Mouse (Mus musculus) adrenal gland (tissue): ENCODE data around the gene Hpcal4.
"Not testable (repeated sequence)": the region's sequence is repeated elsewhere in the genome, so short reads cannot be mapped to it uniquely, and the experiment has no call there.

Experiments
- intact Hi-C: fragments of 180-260 bp; cut with DNase I; formaldehyde crosslinking; loops from one replicate; pipeline ENCODE4 v1.15.1; 2025
- long read RNA-seq, 2 experiments: library from polyadenylated mRNA; unstranded; transcript quantifications; one replicate each; pipeline ENCODE4 v2.0.0; 2020; ENCODE audit warnings: borderline replicate concordance in 1 of 2; ENCODE audit not compliant: insufficient replicate concordance in 1 of 2

The Hpcal4 gene
- long read RNA-seq, experiment 1, full-length matches to known transcripts: 3 of 4 reads
- long read RNA-seq, experiment 1, partial matches to known transcripts: 0 of 4 reads
- long read RNA-seq, experiment 1, other reads (novel, unspliced or antisense): 1 of 4 reads
- long read RNA-seq, experiment 2, full-length matches to known transcripts: 1 of 1 reads
- long read RNA-seq, experiment 2, partial matches to known transcripts: 0 of 1 reads
- long read RNA-seq, experiment 2, other reads (novel, unspliced or antisense): 0 of 1 reads

DNA sequence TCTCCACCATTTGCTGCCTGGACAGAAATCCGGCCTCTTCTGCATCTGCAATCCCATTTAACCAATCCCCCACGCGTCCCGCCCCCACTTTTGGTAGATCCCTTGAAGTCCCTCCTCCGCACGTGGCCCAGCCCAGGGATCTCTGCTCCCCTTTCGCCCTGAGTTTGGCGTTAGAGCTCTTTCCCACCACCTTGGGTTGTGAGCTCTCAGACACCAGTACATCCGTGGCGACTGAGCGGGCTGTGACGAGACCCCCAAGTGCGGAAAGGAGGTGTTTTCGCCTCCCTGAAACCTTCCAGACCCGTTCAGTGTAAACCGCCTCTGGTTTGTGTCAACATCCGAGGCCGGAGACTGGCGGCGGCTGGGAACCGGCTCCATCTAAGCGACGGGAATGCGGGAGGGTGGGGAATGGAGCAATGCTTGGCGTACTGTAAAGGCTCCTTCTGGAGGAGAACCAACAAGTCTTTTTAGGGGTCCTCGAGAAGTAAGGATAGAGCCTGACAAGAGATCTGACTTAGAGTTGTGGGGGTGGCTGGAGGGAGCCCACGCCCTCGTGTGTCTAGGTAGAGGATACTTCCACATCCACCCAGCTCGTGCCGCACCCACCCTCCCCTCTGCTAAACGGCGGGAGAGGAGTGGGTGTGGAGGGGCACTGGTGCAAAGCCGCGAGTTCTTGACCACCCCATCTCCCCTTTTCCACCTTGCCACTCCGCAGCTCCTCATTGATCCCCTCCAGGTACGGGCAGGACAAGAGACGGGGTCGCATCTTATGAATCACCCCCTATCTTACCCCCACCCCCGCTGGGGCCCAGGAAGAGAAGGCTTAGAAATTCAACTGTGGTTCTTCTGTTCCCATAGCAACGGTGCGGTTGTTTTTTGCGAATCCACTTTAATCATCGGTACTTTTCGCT lies at the start of gene Hpcal4:
TSS of gene Hpcal4 (plus strand) at position 900 of the 911 bp plus-strand sequence.
- intact Hi-C loops: no loop called here

DNA sequence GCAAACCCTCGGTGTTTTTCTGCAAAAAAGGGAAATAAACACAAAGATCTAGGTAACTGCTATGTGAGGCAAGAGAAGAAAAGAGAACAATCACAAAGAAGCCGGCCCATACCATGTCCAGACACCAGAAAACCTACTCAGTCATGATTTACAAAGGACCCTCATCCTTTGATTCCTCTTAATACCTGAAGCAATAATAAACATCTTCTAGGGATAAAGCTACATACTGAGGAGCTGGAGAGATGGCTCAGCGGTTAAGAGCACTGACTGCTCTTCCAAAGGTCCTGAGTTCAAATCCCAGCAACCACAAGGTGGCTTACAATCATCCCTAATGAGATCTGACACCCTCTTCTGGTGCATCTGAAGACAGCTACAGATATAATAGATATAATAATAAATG lies 45.5 kb upstream of the Hpcal4 start:
- intact Hi-C loops: no loop called here

DNA sequence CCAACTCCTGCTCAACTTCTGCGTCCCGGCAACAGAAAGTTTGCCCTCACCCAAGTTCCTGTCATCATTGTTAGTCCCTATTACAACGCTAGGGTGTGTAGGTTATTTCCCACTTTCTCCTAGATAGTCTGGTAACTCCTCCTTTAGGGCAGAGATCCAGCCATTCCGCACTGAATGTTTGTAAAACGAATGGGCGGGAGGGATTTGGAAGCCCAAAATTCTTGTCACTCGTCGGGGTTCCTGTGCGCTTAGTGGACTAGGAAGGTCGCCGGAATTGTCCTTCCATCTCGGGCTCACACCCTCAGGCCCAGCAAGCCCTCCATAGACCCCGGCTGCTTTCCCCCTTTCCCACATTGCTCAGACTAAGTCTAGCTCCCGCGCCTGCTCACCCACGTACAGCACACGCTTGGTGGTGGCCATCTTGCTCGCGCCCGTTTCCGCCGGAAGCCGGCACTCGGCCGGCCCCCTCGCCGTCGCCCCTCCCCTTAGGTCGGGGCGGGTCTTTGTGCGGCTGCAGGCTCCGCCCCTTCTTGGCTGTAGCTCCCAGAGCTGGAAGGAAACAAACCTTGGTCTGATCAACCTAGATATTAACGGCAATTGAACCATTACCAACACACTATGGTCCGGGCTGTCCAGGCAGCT lies 43.4 kb upstream of the Hpcal4 start, which contains the start of gene Ppie:
TSS of gene Ppie (minus strand) at position 439 of the 642 bp plus-strand sequence.
- intact Hi-C loops: no loop called here

- intact Hi-C loops: no loop called here
Measured at GRCm38 (mm10) chr4:123147446-123148150, 35.4 kb upstream of the Hpcal4 start.

GRCm38 (mm10) chr4:123152003-123152402 lies 31.0 kb upstream of the Hpcal4 start:
- intact Hi-C loops: no loop called here

DNA sequence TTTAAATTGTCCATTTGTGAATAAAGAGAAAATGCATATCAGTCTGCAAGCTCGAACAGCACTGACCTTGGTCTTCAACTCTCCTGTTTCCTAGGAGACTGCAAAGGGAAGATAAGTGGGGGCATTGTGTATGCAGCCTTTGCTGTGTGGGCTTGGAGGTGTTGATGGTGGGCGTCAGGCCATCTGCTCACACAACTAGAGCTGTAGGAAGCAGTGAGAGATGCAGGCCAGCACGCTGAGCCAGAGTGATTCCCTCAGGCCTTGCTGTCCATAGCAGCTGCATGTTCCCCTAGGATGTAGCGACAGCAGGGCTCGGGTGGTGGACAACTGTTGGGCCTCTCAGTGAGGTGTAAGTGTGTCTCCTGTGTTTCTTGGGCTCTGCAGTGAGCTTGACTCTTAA lies 30.1 kb upstream of the Hpcal4 start:
- intact Hi-C loops: no loop called here

GRCm38 (mm10) chr4:123155004-123155403 lies 28.0 kb upstream of the Hpcal4 start:
- intact Hi-C loops: loop anchor here (5.0 kb wide), 1 partner anchor 47 kb away; the partner anchor contains the start of gene Nt5c1a

DNA sequence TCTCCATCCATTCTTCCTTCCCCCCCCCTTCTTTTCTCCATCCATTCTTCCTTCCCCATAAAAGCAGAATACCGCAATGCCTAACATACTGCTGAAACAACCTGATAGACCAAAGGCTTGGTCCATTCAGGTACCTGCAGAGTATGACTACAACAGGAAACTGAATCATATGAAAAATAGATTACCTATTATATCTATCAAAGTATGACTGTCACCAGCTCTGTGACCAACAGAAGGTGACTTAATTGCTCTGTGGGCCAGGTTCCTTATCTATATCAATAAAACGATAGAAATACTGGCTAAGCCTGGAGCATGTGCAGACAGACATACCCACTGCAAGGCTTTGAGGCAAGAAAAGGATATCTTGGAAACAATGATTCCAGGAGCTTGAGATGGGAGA lies 27.6 kb upstream of the Hpcal4 start:
- intact Hi-C loops: loop anchor here (5.0 kb wide), 1 partner anchor 47 kb away; the partner anchor contains the start of gene Nt5c1a

GRCm38 (mm10) chr4:123155840-123156239 lies 27.2 kb upstream of the Hpcal4 start:
- intact Hi-C loops: loop anchor here (2.0 to 5.0 kb wide), 2 partner anchors 46 to 99 kb away; partner anchors contain the start of gene Nt5c1a

- intact Hi-C loops: no loop called here
Measured at GRCm38 (mm10) chr4:123160571-123160970, 22.5 kb upstream of the Hpcal4 start.

- intact Hi-C loops: not testable (repeated sequence)
Measured at GRCm38 (mm10) chr4:123161251-123161650, 21.8 kb upstream of the Hpcal4 start.

GRCm38 (mm10) chr4:123162305-123162917 lies 20.6 kb upstream of the Hpcal4 start:
- intact Hi-C loops: no loop called here

DNA sequence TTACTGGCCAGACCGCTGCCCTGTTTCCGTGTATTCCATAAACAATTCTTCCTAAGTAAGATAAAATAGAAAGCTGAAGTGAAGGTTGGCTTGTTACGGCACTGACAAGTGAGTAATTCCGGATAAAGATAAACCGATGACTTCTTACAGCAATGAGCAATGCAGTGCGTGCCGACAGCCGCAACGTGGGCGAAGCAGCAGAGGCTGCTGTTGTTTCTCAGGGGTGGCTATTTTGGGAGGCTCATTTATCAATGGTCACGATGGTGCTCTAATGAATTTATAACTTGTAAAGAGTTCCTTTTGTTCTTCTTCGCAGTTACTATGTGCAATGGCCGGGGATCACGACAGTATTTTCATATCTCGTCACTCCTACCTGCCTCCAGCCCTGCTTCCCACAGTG lies 18.9 kb upstream of the Hpcal4 start:
- intact Hi-C loops: no loop called here

- intact Hi-C loops: no loop called here
Measured at GRCm38 (mm10) chr4:123171811-123172210, 11.2 kb upstream of the Hpcal4 start.

- intact Hi-C loops: no loop called here
Measured at GRCm38 (mm10) chr4:123183239-123184056, 421 bp downstream of the Hpcal4 start.

GRCm38 (mm10) chr4:123184816-123185215 lies 1.8 kb downstream of the Hpcal4 start:
- intact Hi-C loops: no loop called here

DNA sequence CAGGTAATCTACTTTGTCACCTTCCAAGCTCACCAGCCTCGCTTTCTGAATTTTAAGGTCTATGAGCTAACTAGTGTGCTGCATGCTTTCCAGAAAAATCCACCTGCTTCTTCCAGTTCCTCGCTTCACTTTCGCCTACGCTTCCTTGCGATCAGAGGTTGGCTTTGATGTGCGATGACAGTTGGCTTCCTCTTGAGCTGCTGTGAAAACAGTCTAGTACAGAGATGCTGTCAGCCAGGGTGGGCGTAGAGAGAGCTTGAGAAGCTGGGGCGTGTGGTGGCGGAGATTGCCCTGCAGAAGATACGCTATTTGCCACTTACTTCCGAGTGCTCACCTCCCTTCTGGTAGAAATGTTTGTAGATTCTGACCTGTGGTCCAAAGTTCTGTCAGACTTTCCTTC lies 9.3 kb downstream of the Hpcal4 start:
- intact Hi-C loops: no loop called here

- intact Hi-C loops: no loop called here
Measured at GRCm38 (mm10) chr4:123193791-123194190, 10.8 kb downstream of the Hpcal4 start.

DNA sequence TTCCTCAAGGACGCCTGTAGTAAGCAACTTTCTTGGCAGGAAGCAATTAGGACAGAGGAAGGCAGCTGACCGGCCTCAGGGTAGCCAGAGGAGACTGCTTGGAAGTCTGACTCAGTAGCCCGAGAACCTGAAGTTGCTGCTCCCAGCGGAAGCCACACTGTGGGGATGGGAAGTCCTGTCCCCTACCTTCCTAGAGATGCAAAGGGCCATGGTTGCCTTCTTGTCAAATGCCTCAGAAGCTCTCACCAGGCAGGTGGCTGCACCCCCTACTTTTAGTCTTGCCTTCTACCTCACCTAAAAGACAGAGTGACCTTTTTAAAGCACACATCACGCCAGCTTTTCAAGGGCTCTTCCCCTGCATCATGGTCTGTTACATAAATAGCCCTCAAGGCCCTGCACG lies 13.7 kb downstream of the Hpcal4 start:
- intact Hi-C loops: no loop called here

GRCm38 (mm10) chr4:123200771-123201185 lies 17.8 kb downstream of the Hpcal4 start:
- intact Hi-C loops: loop anchor here (5.0 kb wide), 1 partner anchor 43 kb away; no protein-coding TSS in a partner anchor
